Mouse (Mus musculus) hindbrain, embryonic 14.5 days (tissue): ENCODE measurements around the gene Alg12. TPM values are rescaled to one million over a fixed set of nuclear protein-coding genes. Genes with fewer than 3 reads are reported as not detected.
"Not testable (repeated sequence)": the region's sequence is repeated elsewhere in the genome, so short reads cannot be mapped to it uniquely, and the experiment has no call there.

Experiments used
- ATAC-seq: fragments of 200-750 bp; cut with Nextera tagmentation; 2 replicates; pipeline ENCODE4 v1.8.0; 2017; ENCODE audit warnings: moderate number of reproducible peaks, mild to moderate bottlenecking, moderate TSS enrichment, moderate library complexity; ENCODE audit not compliant: low FRiP score
- DNase-seq: peaks from one replicate; pipeline ENCODE4 v3.0.0-alpha.2; 2015; ENCODE audit warnings: low spot score
- H3K27ac ChIP-seq: fragments of 300-500 bp; sonication (generic); 2 replicates; pipeline ENCODE4 v1.5.1; 2014; ENCODE audit warnings: mild to moderate bottlenecking, moderate library complexity
- H3K27me3 ChIP-seq: fragments of 300-500 bp; sonication (generic); 2 replicates; pipeline ENCODE4 v1.6.1; 2014; ENCODE audit warnings: mild to moderate bottlenecking, low read length, mixed read lengths; ENCODE audit not compliant: control insufficient read depth, insufficient read depth
- H3K36me3 ChIP-seq: fragments of 300-500 bp; sonication (generic); replicated peaks from 2 replicates; pipeline ENCODE4 v1.6.1; 2014; ENCODE audit not compliant: control insufficient read depth, insufficient read depth
- H3K4me1 ChIP-seq: fragments of 300-500 bp; sonication (generic); replicated peaks from 2 replicates; pipeline ENCODE4 v1.6.1; 2014; ENCODE audit warnings: antibody characterized with exemption, low read length, mixed read lengths; ENCODE audit not compliant: control insufficient read depth, insufficient read depth
- H3K4me2 ChIP-seq: fragments of 300-500 bp; sonication (generic); replicated peaks from 2 replicates; pipeline ENCODE4 v1.6.1; 2014; ENCODE audit warnings: mild to moderate bottlenecking, moderate library complexity
- H3K4me3 ChIP-seq: fragments of 300-500 bp; sonication (generic); replicated peaks from 2 replicates; pipeline ENCODE4 v1.5.1; 2014; ENCODE audit warnings: mild to moderate bottlenecking, low read length
- H3K9ac ChIP-seq: fragments of 300-500 bp; sonication (generic); 2 replicates; pipeline ENCODE4 v1.6.1; 2014
- H3K9me3 ChIP-seq: fragments of 300-500 bp; sonication (generic); 2 replicates; pipeline ENCODE4 v1.6.1; 2016; ENCODE audit warnings: low read length; ENCODE audit not compliant: control insufficient read depth
- whole genome bisulfite sequencing: fragments of 180-500 bp; shearing (Covaris S2); extraction: QIAGEN DNeasy Blood & Tissue Kit; methylation state at CpG from one replicate; pipeline ENCODE4 v1.1.7; 2014; 5-methylcytosine and 5-hydroxymethylcytosine counted together
- polyA plus RNA-seq: library from polyadenylated mRNA; unstranded; fragments of >200 nt; fragmentation: Nextera tagmentation; extraction: Ambion mirVana; gene quantifications from 2 replicates; pipeline ENCODE4 v1.2.1, GENCODE M21; 2014

Gene Alg12
- polyA plus RNA-seq, 1 experiment from 2014 or later = 9.0 TPM

GRCm38 (mm10) chr15:88774630-88775029 lies 44.5 kb downstream of the Alg12 start:
- not testable (repeated sequence) for ATAC-seq, DNase-seq, H3K4me1 ChIP-seq, H3K4me2 ChIP-seq, H3K27me3 ChIP-seq, H3K4me3 ChIP-seq, H3K9me3 ChIP-seq, H3K27ac ChIP-seq, H3K9ac ChIP-seq
- 88% methylated on average over 5 of the region's 5 CpGs for WGBS
- peaks cover 56% of the 10 kb centered on the region for H3K36me3 ChIP-seq

GRCm38 (mm10) chr15:88768537-88768936 lies 50.6 kb downstream of the Alg12 start:
- Histone ChIP-seq H3K4me3 (no peak overlapping the region), H3K27ac (no peak overlapping the region), H3K27me3 (no peaks in the 10 kb centered on the region), H3K9me3 (peaks cover 9% of the 10 kb centered on the region; the same call in 1 of the 2 replicates), H3K4me1 (no peaks in the 10 kb centered on the region), H3K4me2 (no peak overlapping the region), H3K36me3 (peaks cover 42% of the 10 kb centered on the region), H3K9ac (no peak overlapping the region)
- ATAC-seq = no peak
- no peak for DNase-seq
- 85% methylated on average over 1 of the region's 1 CpGs for WGBS

GRCm38 (mm10) chr15:88766139-88766538 lies 53.0 kb downstream of the Alg12 start:
- 100% methylated on average over 2 of the region's 2 CpGs for WGBS
- peaks cover 48% of the 10 kb centered on the region for H3K36me3 ChIP-seq

DNA sequence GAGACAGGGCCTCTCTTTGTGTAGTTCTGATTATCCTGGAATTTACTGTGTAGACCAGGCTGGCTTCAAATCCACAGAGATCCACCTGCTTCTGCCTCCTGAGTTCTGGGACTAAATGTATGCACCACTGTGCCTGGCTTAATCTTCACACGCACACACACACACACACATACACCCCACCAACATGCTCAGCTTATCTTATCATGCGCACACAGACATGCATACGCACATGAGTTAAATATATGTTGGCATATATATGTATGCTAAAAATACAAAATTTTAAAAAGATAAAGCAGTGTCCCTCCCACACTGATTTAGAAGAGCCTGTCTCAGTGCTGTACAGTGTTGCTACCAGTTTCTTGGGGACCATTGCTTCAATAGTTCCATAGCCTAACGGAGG lies 57.6 kb downstream of the Alg12 start:
- DNase-seq (no peak), ATAC-seq (no peak)
- Histone ChIP-seq H3K9me3 (no peaks in the 10 kb centered on the region), H3K4me1 (no peaks in the 10 kb centered on the region), H3K27me3 (no peaks in the 10 kb centered on the region), H3K27ac (no peak overlapping the region), H3K36me3 (peaks cover 68% of the 10 kb centered on the region), H3K4me2 (no peak overlapping the region), H3K4me3 (no peak overlapping the region), H3K9ac (no peak overlapping the region)
- WGBS = 97% methylated on average over 4 of the region's 4 CpGs

More at GRCm38 (mm10) chr15:88766139-88766538, 53.0 kb downstream of the Alg12 start:
- not testable (repeated sequence) for H3K27ac ChIP-seq, DNase-seq, H3K4me2 ChIP-seq, H3K9me3 ChIP-seq, H3K4me3 ChIP-seq, H3K4me1 ChIP-seq, ATAC-seq, H3K9ac ChIP-seq, H3K27me3 ChIP-seq

DNA sequence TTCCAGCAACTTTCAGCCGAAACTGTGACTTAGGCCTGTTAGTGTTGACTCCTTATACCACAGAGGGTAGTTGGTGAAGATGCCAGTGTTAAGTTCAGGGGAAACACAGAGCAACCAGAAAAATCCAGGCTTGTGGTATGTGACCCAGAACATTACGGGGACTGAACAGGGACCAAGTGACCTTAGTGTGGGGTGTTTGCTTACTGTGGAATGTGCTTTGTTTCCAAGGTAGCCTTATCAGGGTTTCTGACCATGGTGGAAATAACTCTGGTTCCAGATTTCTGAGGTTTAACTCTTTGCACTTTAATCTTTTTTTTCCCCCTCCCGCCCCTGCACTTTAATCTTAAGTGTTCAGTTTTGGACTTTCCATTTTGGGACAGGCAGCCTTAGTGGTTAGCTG lies 61.1 kb downstream of the Alg12 start:
- Histone ChIP-seq H3K9me3 (no peaks in the 10 kb centered on the region), H3K4me2 (no peak overlapping the region), H3K4me3 (no peak overlapping the region), H3K36me3 (peaks cover 68% of the 10 kb centered on the region), H3K9ac (no peak overlapping the region), H3K4me1 (peaks cover 10% of the 10 kb centered on the region), H3K27ac (no peak overlapping the region), H3K27me3 (no peaks in the 10 kb centered on the region)
- no peak for DNase-seq
- ATAC-seq = no peak
- WGBS = 90% methylated on average over 3 of the region's 3 CpGs

DNA sequence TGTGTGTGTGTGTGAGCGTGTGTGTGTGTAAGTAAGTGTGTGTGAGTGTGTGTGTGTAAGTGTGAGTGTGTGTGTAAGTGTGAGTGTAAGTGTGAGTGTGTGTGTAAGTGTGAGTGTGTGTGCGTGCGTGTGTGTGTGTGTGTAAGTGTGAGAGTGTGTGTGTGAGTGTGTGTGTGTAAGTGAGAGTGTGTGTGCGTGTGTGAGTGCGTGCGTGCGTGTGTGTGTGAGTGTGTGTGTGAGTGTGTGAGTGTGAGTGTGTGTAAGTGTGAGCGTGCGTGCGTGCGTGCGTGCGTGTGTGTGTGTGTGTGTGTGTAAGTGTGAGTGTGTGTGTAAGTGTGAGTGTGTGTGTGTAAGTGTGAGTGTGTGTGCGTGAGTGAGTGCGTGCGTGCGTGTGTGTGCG lies 63.4 kb downstream of the Alg12 start:
- H3K4me3 ChIP-seq = no peak overlapping the region
- no peak overlapping the region for H3K27ac ChIP-seq
- ATAC-seq (no peak), DNase-seq (no peak)
- H3K9ac ChIP-seq = no peak overlapping the region
- no peaks in the 10 kb centered on the region for H3K9me3 ChIP-seq
- H3K36me3 ChIP-seq = peaks cover 45% of the 10 kb centered on the region
- H3K4me1 ChIP-seq = peaks cover 13% of the 10 kb centered on the region
- no peak overlapping the region for H3K4me2 ChIP-seq
- WGBS = 96% methylated on average over 18 of the region's 18 CpGs
- H3K27me3 ChIP-seq = no peaks in the 10 kb centered on the region

Other genes starting within 250 kb of the Alg12 start
- not detected in 2 replicates for gene Zdhhc25, start 219.0 kb downstream of the Alg12 start, polyA plus RNA-seq
- 20.3 and 20.8 TPM in 2 replicates for gene Brd1, start 85.1 kb downstream of the Alg12 start, polyA plus RNA-seq
- 18.4 and 19.9 TPM in 2 replicates for gene Zbed4, start 67.7 kb downstream of the Alg12 start, polyA plus RNA-seq
- gene Creld2, start 328 bp upstream of the Alg12 start, polyA plus RNA-seq = 59.5 and 64.0 TPM in 2 replicates
- gene Pim3, start 42.9 kb upstream of the Alg12 start, polyA plus RNA-seq = 52.1 and 61.0 TPM in 2 replicates
- 0.13 TPM in 1 of 2 replicates, not detected in the other for gene Ttll8, start 135.1 kb upstream of the Alg12 start, polyA plus RNA-seq
- 17.7 and 20.5 TPM in 2 replicates for gene Mlc1, start 159.7 kb upstream of the Alg12 start, polyA plus RNA-seq
- not detected in 2 replicates for gene Mov10l1, start 163.6 kb upstream of the Alg12 start, polyA plus RNA-seq
- gene Panx2, start 240.4 kb upstream of the Alg12 start, polyA plus RNA-seq = 8.4 and 8.5 TPM in 2 replicates